Mouse (Mus musculus): ENCODE results near the gene Ran. TPM values are rescaled to one million over a fixed set of nuclear protein-coding genes. Genes with fewer than 3 reads are reported as not detected.

The Ran gene
- total RNA-seq, 2 experiments from 2014 or later = 185 to 226 TPM

DNA sequence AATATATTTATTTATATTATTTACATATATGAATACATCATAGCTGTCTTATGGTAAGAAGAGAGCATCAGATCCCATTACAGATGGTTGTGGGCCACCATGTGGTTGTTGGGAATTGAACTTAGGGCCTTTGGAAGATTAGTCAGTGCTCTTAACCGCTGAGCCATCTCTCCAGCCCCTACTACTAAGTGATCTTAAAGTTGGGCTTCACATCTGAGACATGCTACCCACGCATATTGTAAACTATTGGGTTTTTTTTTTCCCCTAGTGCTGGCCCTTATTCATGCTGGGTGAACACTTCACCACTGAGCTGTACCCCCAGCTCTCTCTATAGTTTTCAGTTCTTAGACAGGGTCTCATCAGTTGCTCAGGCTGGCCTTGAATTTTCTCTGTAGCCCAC, 8.9 kb upstream of the Ran start:
- no peak for DNase-seq (ENCODE audit: low spot score in 2 of 2)

DNA sequence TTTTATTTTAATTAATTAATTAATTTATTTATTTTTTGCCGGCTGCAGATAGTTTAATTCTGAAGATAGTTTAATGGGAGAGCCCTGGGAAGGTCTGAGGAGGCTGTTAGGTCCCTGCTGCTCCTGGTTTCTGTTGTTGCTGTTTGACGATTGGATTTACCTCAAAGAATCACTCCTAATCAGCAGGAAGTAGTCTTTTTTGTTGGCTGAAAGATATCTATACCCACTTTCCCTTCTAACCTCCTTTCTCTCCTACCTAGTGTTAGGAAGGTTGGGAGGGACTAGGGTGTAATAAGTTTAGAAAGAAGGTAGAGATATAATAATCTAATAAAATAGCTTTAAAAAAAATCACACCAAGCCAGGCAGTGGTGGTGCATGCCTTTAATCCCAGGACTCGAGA, 4.8 kb upstream of the Ran start:
- DNase-seq (ENCODE audit: low spot score in 2 of 2) = no peak

GRCm38 (mm10) chr5:129015540-129015939, 4.3 kb upstream of the Ran start:
- DNase-seq (ENCODE audit: low spot score in 2 of 2) = no peak

GRCm38 (mm10) chr5:129016370-129016769, 3.5 kb upstream of the Ran start:
- no peak for DNase-seq (ENCODE audit: low spot score in 2 of 2)

DNA sequence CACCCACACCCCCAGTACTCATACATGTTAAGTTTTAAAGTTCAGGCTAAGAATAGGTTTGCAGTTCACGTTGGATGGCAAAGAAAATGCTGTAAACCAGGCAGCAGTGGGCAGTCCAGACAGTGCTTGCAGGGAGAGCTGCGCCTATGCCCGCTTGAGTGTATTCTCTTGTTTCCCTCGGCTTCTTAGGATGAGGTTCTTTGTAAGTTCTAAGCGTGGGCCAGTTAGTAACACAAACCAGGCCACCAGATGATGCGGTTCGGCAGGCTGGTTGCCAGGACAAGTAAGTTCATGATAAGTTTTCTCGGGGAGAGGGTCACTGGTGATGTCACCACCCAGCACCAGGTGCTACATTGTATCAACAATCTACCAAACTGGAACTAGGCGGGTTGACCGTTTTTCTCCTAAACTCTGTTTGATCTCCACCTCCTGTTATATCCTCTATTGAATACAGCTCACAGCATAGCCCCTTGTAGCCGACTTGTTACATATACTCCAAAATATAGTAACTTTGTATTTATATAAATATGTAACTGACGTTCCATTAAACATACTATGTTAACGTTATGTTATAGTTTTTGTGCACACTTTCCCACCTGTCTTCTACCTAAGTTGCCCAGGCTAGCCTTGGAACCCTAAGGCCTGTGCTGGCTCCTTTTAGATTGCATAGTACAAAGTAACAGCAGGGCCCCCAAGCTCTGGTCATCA, 933 bp upstream of the Ran start:
- no peak for DNase-seq (ENCODE audit: low spot score in 2 of 2)

DNA sequence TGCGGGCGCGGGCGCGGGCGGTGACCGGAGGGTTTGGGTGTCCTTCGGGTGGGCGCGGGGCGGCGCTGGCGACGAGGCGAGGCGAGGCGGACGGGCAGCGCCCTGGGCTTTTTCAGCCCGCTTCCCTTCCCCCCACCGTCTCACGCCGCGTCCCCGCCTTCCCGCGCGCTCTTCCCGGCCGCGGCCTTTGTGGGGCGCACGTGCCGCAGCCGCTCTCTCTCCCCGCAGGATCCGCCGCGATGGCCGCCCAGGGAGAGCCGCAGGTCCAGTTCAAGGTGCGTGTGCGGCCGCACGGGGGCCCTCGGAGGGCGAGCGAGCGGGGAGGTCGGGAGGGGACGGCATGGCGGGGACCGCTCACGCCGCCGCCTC, 415 bp downstream of the Ran start:
- DNase-seq (ENCODE audit: low spot score in 2 of 2) = no peak

- peak; percentile 40 to 45 for DNase-seq (ENCODE audit: low spot score in 2 of 2)
Observed at GRCm38 (mm10) chr5:129020731-129021130, 862 bp downstream of the Ran start.

GRCm38 (mm10) chr5:129025048-129025447, 5.2 kb downstream of the Ran start:
- DNase-seq (ENCODE audit: low spot score in 2 of 2) = no peak

GRCm38 (mm10) chr5:129025725-129026124, 5.9 kb downstream of the Ran start:
- DNase-seq (ENCODE audit: low spot score in 2 of 2) = no peak

DNA sequence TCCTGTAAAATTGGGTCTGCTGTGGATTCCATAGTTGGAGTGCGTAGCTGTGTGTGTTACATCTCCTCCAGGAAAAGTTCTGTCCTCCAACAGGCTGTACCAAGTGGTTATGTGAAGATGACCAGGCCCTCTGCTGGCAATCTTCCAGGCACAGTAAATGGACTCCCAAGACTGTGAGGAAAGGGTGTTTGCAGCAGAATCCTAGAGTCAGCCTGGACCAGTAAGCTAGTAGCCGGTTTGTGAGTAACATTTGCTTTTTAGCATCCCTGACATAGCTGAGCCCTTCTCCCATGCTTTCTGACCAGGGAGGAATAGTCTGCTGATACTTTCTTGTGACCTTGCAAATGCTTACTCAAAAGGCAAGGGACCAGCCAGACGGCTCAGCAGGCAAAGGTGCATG, 6.3 kb downstream of the Ran start:
- DNase-seq (ENCODE audit: low spot score in 2 of 2) = no peak

DNA sequence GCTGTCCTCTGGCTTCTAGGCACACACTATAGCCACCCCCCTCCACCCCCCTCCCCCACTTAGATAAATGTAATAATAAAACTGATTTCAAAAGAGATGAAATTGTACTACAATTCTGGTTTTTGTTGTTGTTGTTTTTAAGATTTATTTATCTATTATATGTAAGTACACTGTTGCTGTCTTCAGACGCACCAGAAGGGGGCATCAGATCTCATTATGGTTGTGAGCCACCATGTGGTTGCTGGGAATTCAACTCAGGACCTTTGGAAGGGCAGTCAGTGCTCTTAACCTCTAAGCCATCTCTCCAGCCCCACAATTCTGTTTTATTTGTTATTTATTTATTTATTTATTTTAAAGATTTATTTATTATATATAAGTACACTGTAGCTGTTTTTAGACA, 6.8 kb downstream of the Ran start:
- no peak for DNase-seq (ENCODE audit: low spot score in 2 of 2)

DNA sequence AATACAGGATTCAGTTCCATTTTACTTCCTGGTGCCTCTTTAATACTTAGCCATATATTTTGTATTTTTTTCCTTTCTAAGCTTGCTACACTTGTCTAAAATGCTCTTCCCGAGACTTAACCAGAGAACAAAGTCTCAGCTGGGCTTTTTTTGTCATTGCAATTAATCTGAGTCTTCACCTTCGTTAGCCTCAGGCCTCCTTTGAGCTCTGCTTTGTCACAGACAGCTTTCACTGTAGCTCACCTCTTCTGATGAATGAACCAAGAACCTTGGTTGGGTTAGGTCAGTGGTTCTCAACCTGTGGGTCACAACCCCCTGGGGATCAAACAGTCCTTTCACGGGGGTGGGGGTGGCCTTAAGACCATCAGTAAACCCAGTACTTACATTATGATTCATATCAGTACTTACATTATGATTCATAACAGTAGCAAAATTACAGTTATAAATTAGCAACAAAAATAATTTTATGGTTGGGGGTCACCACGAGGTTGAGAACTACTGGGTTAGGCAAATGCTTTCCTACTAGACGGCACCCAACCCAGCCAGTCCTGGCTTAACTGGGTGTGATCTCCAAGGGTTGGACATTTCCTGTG, 9.4 kb downstream of the Ran start:
- DNase-seq (ENCODE audit: low spot score in 2 of 2) = no peak

- DNase-seq (ENCODE audit: low spot score in 2 of 2) = no peak
Observed at GRCm38 (mm10) chr5:129036678-129037077, 16.8 kb downstream of the Ran start.

DNA sequence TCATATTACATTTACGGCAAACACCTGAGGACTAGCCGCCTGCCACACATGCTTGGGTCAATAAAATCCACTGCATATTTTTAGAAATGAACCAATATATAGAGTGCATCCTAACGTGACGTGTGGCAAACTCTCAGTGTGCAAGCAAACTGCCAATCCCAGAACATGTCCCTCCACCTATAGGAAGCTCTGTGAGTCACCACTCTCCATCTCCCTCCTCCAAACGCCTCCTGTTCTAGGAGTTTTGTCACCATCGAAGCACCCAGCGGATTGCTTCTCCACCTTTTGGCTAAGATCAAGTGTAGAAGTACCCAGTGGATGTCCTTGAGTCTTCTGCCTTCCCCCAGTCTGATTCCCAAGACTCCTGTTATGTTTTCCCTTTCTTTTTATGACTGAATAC, 17.9 kb downstream of the Ran start:
- DNase-seq (ENCODE audit: low spot score in 2 of 2) = no peak

DNA sequence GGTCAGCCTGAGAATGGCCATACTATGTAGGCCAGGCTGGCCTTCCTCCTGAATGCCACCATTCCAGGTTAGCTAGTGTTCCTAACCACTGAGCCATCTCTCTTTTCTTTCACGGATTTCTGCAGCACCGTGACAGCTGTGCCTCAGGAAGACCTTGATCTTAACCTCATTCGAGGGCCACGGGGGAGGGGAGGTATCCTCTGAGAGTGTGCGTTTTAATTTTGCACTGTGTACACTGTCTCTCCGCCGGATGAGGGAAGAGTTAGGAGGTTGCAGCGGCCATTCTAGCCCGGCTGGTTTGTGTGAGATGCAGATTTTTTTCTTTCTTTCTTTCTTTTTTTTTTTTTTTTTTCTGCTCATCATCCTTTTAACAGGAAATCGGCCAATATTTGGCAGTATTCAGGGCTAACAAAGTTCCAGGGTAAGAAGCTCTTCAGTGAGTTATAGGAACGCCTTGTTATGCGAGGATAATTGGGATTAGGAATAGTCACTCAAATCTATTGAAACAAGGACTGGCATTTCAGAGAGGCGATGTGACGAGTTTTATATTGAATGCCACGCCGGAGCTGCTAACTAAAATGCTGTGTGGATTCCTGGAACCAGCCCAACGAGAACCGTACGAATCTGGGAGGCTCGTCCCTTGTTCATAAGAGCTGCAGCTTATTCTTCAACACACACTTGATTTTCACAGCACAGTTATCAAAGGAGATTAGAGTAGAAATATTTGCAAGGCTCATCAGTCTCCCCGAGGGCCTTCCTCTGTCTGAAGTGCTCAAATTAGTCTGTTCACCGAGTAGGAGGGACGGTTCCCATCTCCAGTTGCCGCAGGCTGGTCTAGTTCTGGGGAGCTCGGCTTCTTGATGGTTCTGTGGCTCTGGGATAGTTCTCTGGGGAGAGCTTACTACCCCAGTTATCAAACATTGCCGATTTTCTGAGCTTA, 26.0 kb downstream of the Ran start:
- no peak for DNase-seq (ENCODE audit: low spot score in 2 of 2)

- no peak for DNase-seq (ENCODE audit: low spot score in 2 of 2)
Observed at GRCm38 (mm10) chr5:129049372-129049771, 29.5 kb downstream of the Ran start.

- no peak for DNase-seq (ENCODE audit: low spot score in 2 of 2)
Observed at GRCm38 (mm10) chr5:129051910-129052309, 32.0 kb downstream of the Ran start.

- no peak for DNase-seq (ENCODE audit: low spot score in 2 of 2)
Observed at GRCm38 (mm10) chr5:129052636-129053355, 32.9 kb downstream of the Ran start.

DNA sequence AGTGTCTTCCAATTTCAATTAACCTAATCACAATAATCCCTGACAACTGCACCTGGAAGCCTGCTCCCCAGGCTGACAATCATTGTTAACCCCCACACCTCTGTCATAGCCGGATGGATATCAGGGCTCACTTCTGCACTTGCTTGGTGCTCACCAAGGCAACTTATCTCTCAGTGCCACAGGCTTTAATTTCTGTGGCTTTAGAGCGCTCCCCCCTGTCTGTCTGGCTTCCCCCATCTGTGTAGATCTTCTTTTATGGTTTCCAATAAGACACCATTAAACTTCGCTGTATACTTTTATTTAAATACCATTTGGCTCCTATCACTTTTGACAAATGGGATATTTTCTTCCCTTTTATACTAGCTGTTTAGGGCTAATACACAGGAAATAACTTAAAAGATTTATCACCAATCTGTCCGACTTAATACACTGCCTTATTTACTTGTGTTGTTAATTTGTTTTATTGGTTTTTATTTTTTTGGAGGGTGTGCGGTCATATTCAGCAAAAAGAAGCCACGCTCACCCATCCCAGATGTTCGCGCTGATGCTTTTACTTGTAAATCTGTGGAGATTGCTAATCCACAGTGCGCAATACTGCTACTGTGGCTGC, 34.9 kb downstream of the Ran start:
- DNase-seq (ENCODE audit: low spot score in 2 of 2) = no peak

GRCm38 (mm10) chr5:129059116-129059515, 39.2 kb downstream of the Ran start:
- no peak for DNase-seq (ENCODE audit: low spot score in 2 of 2)

GRCm38 (mm10) chr5:129061579-129061978, 41.7 kb downstream of the Ran start:
- DNase-seq (ENCODE audit: low spot score in 2 of 2) = peak; percentile 42 to 48

Data from adrenal gland, adult 18-20 months (tissue).